Mouse (Mus musculus) brain, adult 10 weeks (tissue): ENCODE data around the gene Olfr888. TPM values are rescaled to one million over a fixed set of nuclear protein-coding genes. Genes with fewer than 3 reads are reported as not detected.

ENCODE experiments used
- polyA plus RNA-seq: library from polyadenylated mRNA; stranded (reverse); fragments of 350-450 nt; fragmentation: Illumina TruSeq; extraction: RNeasy Lipid Tissue Mini Kit (QIAGEN cat#74804); gene quantifications from one replicate; pipeline ENCODE4 v1.2.3, GENCODE M21; 2015; ENCODE audit warnings: low read depth, low replicate concordance

Olfr888 gene
- not detected for polyA plus RNA-seq

GRCm38 (mm10) chr9:38107828-38108227 is at the start of gene Olfr888:
Gene Olfr888, plus strand, starts transcription at chr9:38108128.

DNA sequence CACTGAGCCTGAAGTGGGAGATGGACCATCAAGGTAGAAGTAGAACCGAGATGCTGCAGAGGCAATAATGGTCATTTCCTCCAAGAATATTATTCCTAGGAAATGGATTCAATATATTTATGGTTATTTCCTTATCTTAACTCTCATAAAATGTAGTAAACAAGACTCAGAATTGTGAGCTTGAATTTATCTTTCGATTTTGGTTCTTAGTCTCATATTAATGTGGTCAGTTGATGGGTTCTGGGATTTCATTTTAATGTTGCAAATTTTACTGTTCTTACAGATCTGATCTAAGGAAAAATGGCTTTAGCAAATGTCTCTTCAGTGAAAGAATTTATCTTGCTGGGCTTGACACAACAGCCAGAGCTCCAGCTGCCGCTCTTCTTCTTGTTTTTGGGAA is 46.9 kb upstream of the Olfr888 start, which contains the start of gene Olfr885:
TSS of gene Olfr885 (plus strand) at position 301 of the 400 bp plus-strand sequence.

GRCm38 (mm10) chr9:38083772-38084171 is 24.2 kb upstream of the Olfr888 start, which contains the start of gene Olfr887:
Gene Olfr887, plus strand, starts transcription at chr9:38084072.

GRCm38 (mm10) chr9:38114898-38115297 is 7.0 kb downstream of the Olfr888 start, which contains the start of gene Olfr889:
Gene Olfr889, plus strand, starts transcription at chr9:38115198.

DNA sequence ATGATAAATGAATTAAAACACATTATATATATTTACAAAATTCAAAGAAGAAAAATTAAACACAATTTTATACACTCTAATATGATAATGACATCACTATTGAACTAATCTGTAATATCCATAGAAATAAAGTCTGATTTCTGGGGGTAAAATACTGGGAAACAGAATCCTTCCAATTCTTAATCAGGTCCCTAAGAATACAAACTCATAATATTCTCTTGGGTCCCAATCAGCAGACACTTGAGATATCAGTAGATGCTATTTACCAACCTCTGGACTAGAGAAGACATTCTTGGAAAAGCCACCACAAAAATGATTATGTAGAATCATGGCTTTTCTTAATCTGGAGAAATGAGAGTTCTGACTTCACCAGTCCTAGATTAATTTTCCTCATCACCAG is 34.3 kb downstream of the Olfr888 start, which contains the start of gene Olfr890:
TSS of gene Olfr890 (plus strand) at position 301 of the 400 bp plus-strand sequence.

Other genes with a start within 250 kb of the Olfr888 start
- gene Olfr145, start 211.4 kb upstream of the Olfr888 start, polyA plus RNA-seq, result not detected
- not detected for gene Olfr878, start 190.3 kb upstream of the Olfr888 start, polyA plus RNA-seq
- not detected for gene Olfr881, start 116.3 kb upstream of the Olfr888 start, polyA plus RNA-seq
- not detected for gene Olfr883, start 82.3 kb upstream of the Olfr888 start, polyA plus RNA-seq
- not detected for gene Olfr884, start 61.6 kb upstream of the Olfr888 start, polyA plus RNA-seq
- not detected for gene Olfr885, start 46.8 kb upstream of the Olfr888 start, polyA plus RNA-seq
- not detected for gene Olfr887, start 24.1 kb upstream of the Olfr888 start, polyA plus RNA-seq
- not detected for gene Olfr889, start 7.1 kb downstream of the Olfr888 start, polyA plus RNA-seq
- gene Olfr890, start 34.4 kb downstream of the Olfr888 start, polyA plus RNA-seq, result not detected
- not detected for gene Olfr891, start 72.7 kb downstream of the Olfr888 start, polyA plus RNA-seq
- not detected for gene Olfr893, start 100.2 kb downstream of the Olfr888 start, polyA plus RNA-seq
- gene Olfr894, start 109.9 kb downstream of the Olfr888 start, polyA plus RNA-seq, result not detected
- gene Olfr143, start 144.6 kb downstream of the Olfr888 start, polyA plus RNA-seq, result not detected
- gene Olfr895, start 159.7 kb downstream of the Olfr888 start, polyA plus RNA-seq, result not detected
- gene Olfr896-ps1, start 183.0 kb downstream of the Olfr888 start, polyA plus RNA-seq, result not detected
- gene Olfr25, start 220.9 kb downstream of the Olfr888 start, polyA plus RNA-seq, result not detected
- gene Olfr898, start 240.3 kb downstream of the Olfr888 start, polyA plus RNA-seq, result not detected